Mouse (Mus musculus): ENCODE results near the gene Clstn2.

Gene Clstn2

GRCm38 (mm10) chr9:97534196-97534595 lies 498.8 kb downstream of the Clstn2 start:
- DNase-seq = no peak

GRCm38 (mm10) chr9:97533306-97533705 lies 499.7 kb downstream of the Clstn2 start:
- no peak for DNase-seq

GRCm38 (mm10) chr9:97532536-97532935 lies 500.4 kb downstream of the Clstn2 start:
- peak; percentile 3 for DNase-seq

- DNase-seq = no peak
Measured at GRCm38 (mm10) chr9:97527926-97528325, 505.1 kb downstream of the Clstn2 start.

- no peak for DNase-seq
Measured at GRCm38 (mm10) chr9:97527276-97527675, 505.7 kb downstream of the Clstn2 start.

- no peak for DNase-seq
Measured at GRCm38 (mm10) chr9:97525563-97525962, 507.4 kb downstream of the Clstn2 start.

- DNase-seq = no peak
Measured at GRCm38 (mm10) chr9:97524861-97525260, 508.1 kb downstream of the Clstn2 start.

GRCm38 (mm10) chr9:97520771-97521170 lies 512.2 kb downstream of the Clstn2 start:
- no peak for DNase-seq

GRCm38 (mm10) chr9:97517006-97517405 lies 516.0 kb downstream of the Clstn2 start:
- no peak for DNase-seq

GRCm38 (mm10) chr9:97514639-97515038 lies 518.3 kb downstream of the Clstn2 start:
- no peak for DNase-seq

- DNase-seq = no peak
Measured at GRCm38 (mm10) chr9:97512282-97512850, 520.6 kb downstream of the Clstn2 start.

- DNase-seq = no peak
Measured at GRCm38 (mm10) chr9:97501416-97501815, 531.6 kb downstream of the Clstn2 start.

- no peak for DNase-seq
Measured at GRCm38 (mm10) chr9:97495056-97495455, 537.9 kb downstream of the Clstn2 start.

- DNase-seq = no peak
Measured at GRCm38 (mm10) chr9:97491626-97492025, 541.4 kb downstream of the Clstn2 start.

- no peak for DNase-seq
Measured at GRCm38 (mm10) chr9:97490591-97491176, 542.3 kb downstream of the Clstn2 start.

- no peak for DNase-seq
Measured at GRCm38 (mm10) chr9:97486826-97487225, 546.2 kb downstream of the Clstn2 start.

GRCm38 (mm10) chr9:97481187-97481586 lies 551.8 kb downstream of the Clstn2 start:
- DNase-seq = no peak

GRCm38 (mm10) chr9:97476961-97477360 lies 556.0 kb downstream of the Clstn2 start:
- DNase-seq = no peak

- DNase-seq = no peak
Measured at GRCm38 (mm10) chr9:97476456-97476855, 556.5 kb downstream of the Clstn2 start.

- DNase-seq = no peak
Measured at GRCm38 (mm10) chr9:97474896-97475295, 558.1 kb downstream of the Clstn2 start.

GRCm38 (mm10) chr9:97471014-97471591 lies 561.9 kb downstream of the Clstn2 start:
- no peak for DNase-seq

GRCm38 (mm10) chr9:97460452-97460851 lies 572.5 kb downstream of the Clstn2 start:
- no peak for DNase-seq

GRCm38 (mm10) chr9:97459745-97460144 lies 573.2 kb downstream of the Clstn2 start:
- DNase-seq = no peak

- DNase-seq = no peak
Measured at GRCm38 (mm10) chr9:97449316-97450050, 583.5 kb downstream of the Clstn2 start.

Data from liver (tissue).